Mouse (Mus musculus) hindbrain, embryonic 14.5 days (tissue): ENCODE data around the gene Tsen2. TPM values are rescaled to one million over a fixed set of nuclear protein-coding genes. Genes with fewer than 3 reads are reported as not detected.

Experiments used
- ATAC-seq: fragments of 200-750 bp; cut with Nextera tagmentation; 2 replicates; pipeline ENCODE4 v1.8.0; 2017; ENCODE audit warnings: moderate number of reproducible peaks, mild to moderate bottlenecking, moderate TSS enrichment, moderate library complexity; ENCODE audit not compliant: low FRiP score
- DNase-seq: peaks from one replicate; pipeline ENCODE4 v3.0.0-alpha.2; 2015; ENCODE audit warnings: low spot score
- H3K27ac ChIP-seq: fragments of 300-500 bp; sonication (generic); 2 replicates; pipeline ENCODE4 v1.5.1; 2014; ENCODE audit warnings: mild to moderate bottlenecking, moderate library complexity
- H3K27me3 ChIP-seq: fragments of 300-500 bp; sonication (generic); 2 replicates; pipeline ENCODE4 v1.6.1; 2014; ENCODE audit warnings: mild to moderate bottlenecking, low read length, mixed read lengths; ENCODE audit not compliant: control insufficient read depth, insufficient read depth
- H3K36me3 ChIP-seq: fragments of 300-500 bp; sonication (generic); replicated peaks from 2 replicates; pipeline ENCODE4 v1.6.1; 2014; ENCODE audit not compliant: control insufficient read depth, insufficient read depth
- H3K4me1 ChIP-seq: fragments of 300-500 bp; sonication (generic); replicated peaks from 2 replicates; pipeline ENCODE4 v1.6.1; 2014; ENCODE audit warnings: antibody characterized with exemption, low read length, mixed read lengths; ENCODE audit not compliant: control insufficient read depth, insufficient read depth
- H3K4me2 ChIP-seq: fragments of 300-500 bp; sonication (generic); replicated peaks from 2 replicates; pipeline ENCODE4 v1.6.1; 2014; ENCODE audit warnings: mild to moderate bottlenecking, moderate library complexity
- H3K4me3 ChIP-seq: fragments of 300-500 bp; sonication (generic); replicated peaks from 2 replicates; pipeline ENCODE4 v1.5.1; 2014; ENCODE audit warnings: mild to moderate bottlenecking, low read length
- H3K9ac ChIP-seq: fragments of 300-500 bp; sonication (generic); 2 replicates; pipeline ENCODE4 v1.6.1; 2014
- H3K9me3 ChIP-seq: fragments of 300-500 bp; sonication (generic); 2 replicates; pipeline ENCODE4 v1.6.1; 2016; ENCODE audit warnings: low read length; ENCODE audit not compliant: control insufficient read depth
- WGBS: fragments of 180-500 bp; shearing (Covaris S2); extraction: QIAGEN DNeasy Blood & Tissue Kit; methylation state at CpG from one replicate; pipeline ENCODE4 v1.1.7; 2014; 5-methylcytosine and 5-hydroxymethylcytosine counted together
- polyA plus RNA-seq: library from polyadenylated mRNA; unstranded; fragments of >200 nt; fragmentation: Nextera tagmentation; extraction: Ambion mirVana; gene quantifications from 2 replicates; pipeline ENCODE4 v1.2.1, GENCODE M21; 2014

Gene Tsen2
- polyA plus RNA-seq, 1 experiment from 2014 or later: 31.9 TPM

DNA sequence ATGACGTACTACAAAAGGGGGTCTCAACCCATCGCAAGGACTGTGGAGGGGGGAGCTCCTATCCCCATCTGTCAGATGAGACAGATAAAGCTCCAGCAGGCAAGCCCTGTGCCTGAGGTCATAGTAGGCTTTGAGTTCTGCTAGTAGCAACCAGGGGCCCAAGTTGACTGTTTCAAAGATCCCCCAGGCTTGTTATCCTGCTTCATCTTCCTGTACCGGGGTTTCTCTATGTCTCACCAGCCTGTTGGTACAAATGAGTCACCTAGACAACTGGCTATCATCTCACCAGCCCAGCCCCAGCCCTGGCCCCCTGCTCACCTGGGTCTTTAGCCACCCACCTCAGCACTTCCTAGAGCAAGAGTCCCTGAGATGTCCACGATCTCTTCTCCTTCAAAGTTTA is 16.1 kb upstream of the Tsen2 start:
- H3K9me3 ChIP-seq: no peaks in the 10 kb centered on the region
- H3K4me1 ChIP-seq: no peaks in the 10 kb centered on the region
- H3K4me2 ChIP-seq: no peak overlapping the region
- H3K4me3 ChIP-seq: no peak overlapping the region
- no peaks in the 10 kb centered on the region for H3K27me3 ChIP-seq
- no peaks in the 10 kb centered on the region for H3K36me3 ChIP-seq
- H3K27ac ChIP-seq: no peak overlapping the region
- DNase-seq (no peak), ATAC-seq (no peak)
- 89% methylated on average over 4 of the region's 4 CpGs for WGBS
- no peak overlapping the region for H3K9ac ChIP-seq

DNA sequence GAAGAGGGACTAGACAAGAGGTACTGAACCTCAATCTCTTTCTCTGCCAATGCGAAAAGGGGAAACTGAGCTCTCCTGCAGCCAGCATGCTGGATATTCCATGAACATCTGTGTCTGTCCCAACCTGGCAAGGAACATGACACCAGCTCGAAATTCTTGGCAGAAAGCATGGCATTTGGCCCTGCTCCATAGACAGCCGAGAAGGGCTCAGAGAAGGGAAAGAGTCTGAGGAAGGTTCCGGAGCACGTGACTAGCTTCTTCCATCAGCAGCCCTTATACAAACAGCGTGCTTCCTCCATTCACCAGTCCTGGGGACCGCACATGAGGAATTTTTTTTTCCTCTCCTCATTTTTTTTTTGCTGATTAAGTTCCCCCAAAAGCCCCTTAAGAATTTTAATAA is 9.8 kb upstream of the Tsen2 start:
- ATAC-seq (no peak), DNase-seq (peak; percentile 28)
- H3K9ac ChIP-seq: no peak overlapping the region
- H3K36me3 ChIP-seq: no peaks in the 10 kb centered on the region
- no peaks in the 10 kb centered on the region for H3K27me3 ChIP-seq
- H3K4me1 ChIP-seq: no peaks in the 10 kb centered on the region
- no peak overlapping the region for H3K27ac ChIP-seq
- no peak overlapping the region for H3K4me2 ChIP-seq
- H3K9me3 ChIP-seq: no peaks in the 10 kb centered on the region
- 79% methylated on average over 7 of the region's 7 CpGs for WGBS
- no peak overlapping the region for H3K4me3 ChIP-seq

DNA sequence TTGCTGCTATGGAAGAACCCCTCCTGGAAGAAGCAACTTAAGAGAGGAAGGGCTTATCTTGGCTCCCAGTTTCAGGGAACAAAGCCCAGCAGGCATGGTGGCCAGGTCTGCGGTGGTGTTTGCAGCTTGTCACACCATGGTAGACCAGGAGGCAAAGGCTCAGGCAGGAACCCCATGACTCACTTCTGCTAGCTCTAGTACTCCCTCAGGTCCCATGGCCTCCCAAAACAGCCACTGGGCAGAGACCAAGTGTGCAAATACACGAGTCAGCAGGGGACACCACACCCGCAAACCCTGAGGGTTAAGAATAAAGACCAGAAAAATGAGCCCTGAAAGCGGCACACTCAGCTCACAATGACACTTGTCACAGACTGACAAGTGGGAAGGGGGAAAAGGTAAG is 8.3 kb upstream of the Tsen2 start:
- DNase-seq (no peak), ATAC-seq (no peak)
- WGBS: 53% methylated on average over 4 of the region's 4 CpGs

DNA sequence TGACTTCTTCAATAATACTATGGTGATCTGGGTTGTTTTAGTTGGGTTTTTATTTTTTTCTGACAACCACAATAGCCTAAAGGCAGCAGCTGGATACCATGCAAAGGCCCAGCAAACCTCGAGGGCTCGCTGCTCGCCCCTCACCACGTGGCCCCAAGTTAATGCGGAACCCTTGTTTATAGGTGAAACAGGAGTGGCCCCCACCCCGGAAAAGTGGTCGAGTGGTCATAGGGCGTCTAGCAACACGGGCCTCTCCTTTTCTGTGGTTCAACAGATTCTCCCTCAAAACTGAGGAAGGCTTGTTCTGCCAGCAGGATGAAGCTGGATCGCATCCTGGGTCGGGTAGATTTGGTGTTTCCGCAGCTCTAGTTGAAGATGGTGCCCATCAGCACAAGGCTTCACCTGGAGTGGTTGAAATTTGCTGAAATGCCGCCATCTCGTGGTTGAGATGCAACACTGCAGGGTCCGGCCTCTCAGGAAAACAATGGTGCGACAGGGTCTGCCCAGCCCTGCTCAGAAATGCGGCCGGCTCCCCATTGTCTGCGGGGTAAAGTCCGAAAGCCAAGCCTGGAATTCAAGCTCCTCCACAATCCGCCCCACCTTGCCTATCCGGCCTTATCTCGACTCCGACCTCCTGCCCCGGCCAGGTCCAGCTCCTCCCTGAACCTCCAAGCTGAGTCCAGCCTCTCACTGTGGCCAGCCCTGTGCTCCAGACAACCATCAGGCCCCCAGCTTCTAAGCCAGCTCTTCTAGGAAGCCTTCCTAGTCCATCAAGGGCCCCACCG is 5.6 kb upstream of the Tsen2 start:
- WGBS: 17% methylated on average over 26 of the region's 26 CpGs
- ATAC-seq: peak; percentile 93

More for the DNA sequence above, 8.3 kb upstream of the Tsen2 start:
- Histone ChIP-seq H3K27ac (no peak overlapping the region), H3K4me3 (no peak overlapping the region), H3K36me3 (no peaks in the 10 kb centered on the region), H3K9me3 (no peaks in the 10 kb centered on the region), H3K27me3 (no peaks in the 10 kb centered on the region), H3K4me2 (no peak overlapping the region), H3K4me1 (no peaks in the 10 kb centered on the region), H3K9ac (no peak overlapping the region)

DNA sequence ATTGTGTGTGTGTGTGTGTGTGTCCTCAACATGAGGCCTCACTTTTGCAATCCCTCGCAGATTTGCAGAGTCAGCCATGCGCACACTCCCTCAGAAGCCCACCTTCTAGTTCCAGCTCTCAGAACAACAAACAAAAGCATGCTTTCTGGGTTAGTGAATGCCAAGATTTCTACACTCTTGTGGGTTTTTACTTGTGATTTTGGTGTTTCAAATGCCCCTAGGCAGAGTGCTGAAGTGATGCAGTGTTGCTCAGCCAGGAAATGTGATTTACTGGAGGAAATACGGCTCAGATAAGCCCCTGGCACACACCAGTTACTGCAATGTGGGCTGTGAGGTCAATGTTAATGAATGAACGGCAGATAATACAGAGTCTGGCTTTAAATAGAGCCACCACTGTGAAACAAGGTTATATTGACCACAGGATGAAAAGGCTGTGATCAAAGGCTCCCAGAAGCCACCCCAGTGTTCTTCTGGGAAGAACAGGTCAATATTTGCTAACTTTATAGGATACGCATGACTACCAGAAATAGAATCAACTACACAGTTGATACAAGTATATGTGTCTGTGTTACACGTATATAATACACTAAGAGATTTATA is 2.7 kb upstream of the Tsen2 start:
- 64% methylated on average over 6 of the region's 6 CpGs for WGBS
- no peaks in the 10 kb centered on the region for H3K36me3 ChIP-seq
- H3K27me3 ChIP-seq: no peaks in the 10 kb centered on the region
- no peaks in the 10 kb centered on the region for H3K9me3 ChIP-seq
- no peak overlapping the region for H3K4me3 ChIP-seq
- peaks cover 11% of the 10 kb centered on the region for H3K4me1 ChIP-seq
- DNase-seq (no peak), ATAC-seq (no peak)
- no peak overlapping the region for H3K27ac ChIP-seq
- H3K4me2 ChIP-seq: no peak overlapping the region
- no peak overlapping the region for H3K9ac ChIP-seq

More for the DNA sequence above, 5.6 kb upstream of the Tsen2 start:
- H3K27ac ChIP-seq: no peak overlapping the region
- H3K9me3 ChIP-seq: no peaks in the 10 kb centered on the region
- H3K27me3 ChIP-seq: no peaks in the 10 kb centered on the region
- peak overlapping the region; percentile 72 for H3K9ac ChIP-seq
- H3K4me2 ChIP-seq: peak overlapping the region; percentile 56
- H3K36me3 ChIP-seq: no peaks in the 10 kb centered on the region
- peak overlapping the region; percentile 19 for H3K4me3 ChIP-seq
- H3K4me1 ChIP-seq: 0 out of 2 replicates have a peak, but pooled peaks cover 2% of the 10 kb centered on the region
- peak; percentile 89 for DNase-seq

DNA sequence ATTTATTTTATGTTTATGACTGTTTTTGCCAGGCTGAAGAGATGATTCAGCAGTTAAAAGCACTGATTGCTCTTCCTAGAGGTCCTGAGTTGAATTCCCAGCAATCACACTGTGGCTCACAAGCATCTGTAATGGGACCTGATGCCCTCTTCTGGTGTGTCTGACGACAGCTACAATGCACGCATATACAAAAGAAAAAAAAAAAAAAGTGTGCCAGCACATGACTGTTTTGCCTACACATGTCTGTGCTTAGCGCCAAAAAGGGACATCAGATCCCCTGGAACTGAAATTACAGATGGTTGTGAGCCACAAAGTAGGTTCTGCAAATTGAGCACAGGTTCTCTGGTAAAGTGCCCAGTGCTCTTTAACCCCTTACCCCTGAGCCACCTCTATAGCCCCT is 2.1 kb upstream of the Tsen2 start:
- WGBS: 73% methylated on average over 3 of the region's 3 CpGs
- Histone ChIP-seq H3K27ac (no peak overlapping the region), H3K36me3 (no peaks in the 10 kb centered on the region), H3K27me3 (no peaks in the 10 kb centered on the region), H3K4me1 (peaks cover 11% of the 10 kb centered on the region), H3K4me3 (no peak overlapping the region), H3K9me3 (no peaks in the 10 kb centered on the region), H3K4me2 (no peak overlapping the region), H3K9ac (no peak overlapping the region)
- DNase-seq: no peak
- no peak for ATAC-seq

DNA sequence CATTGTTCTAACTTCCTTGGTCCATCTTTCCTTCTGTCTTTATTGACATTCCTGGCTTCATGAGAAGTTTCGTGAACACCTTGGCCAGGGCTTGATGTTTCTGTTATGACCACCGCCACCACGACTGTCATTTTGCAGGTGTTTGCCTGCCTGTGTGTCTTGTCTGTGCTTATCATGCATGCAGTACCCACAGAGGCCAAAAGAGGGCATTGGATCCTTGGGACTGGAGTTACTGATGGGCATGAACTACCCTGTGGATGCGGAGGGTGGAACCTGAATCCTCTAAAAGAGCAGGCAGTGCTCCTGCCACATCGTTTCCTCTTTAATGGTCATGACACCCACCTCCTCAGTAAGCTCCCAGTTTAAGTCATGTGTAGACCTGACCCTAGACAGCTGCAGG is 1.8 kb downstream of the Tsen2 start:
- Histone ChIP-seq H3K36me3 (peaks cover 35% of the 10 kb centered on the region), H3K9ac (no peak overlapping the region), H3K4me3 (no peak overlapping the region), H3K4me1 (peaks cover 11% of the 10 kb centered on the region), H3K9me3 (no peaks in the 10 kb centered on the region), H3K27me3 (no peaks in the 10 kb centered on the region), H3K4me2 (no peak overlapping the region), H3K27ac (no peak overlapping the region)
- no peak for DNase-seq
- WGBS: 89% methylated on average over 5 of the region's 5 CpGs
- no peak for ATAC-seq

DNA sequence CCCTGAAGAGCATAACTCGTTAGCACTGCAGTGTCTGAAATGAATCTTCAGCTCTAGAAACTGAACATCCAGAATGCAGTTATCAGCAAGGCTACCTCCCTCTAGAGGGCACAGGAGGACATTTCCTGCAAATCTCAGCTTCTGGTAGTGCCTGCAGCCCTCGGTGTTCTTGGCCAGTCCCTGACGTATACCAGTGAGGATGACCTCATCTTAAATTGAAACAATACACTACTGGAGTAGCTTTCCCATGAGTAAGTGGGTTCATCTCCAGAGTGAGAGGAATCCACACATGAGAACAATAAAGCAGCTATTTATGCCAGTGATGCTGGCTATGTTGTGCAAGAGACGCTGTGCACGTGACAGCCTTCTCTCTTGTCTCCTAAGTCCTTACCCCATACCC is 11.0 kb downstream of the Tsen2 start:
- 86% methylated on average over 5 of the region's 5 CpGs for WGBS
- no peaks in the 10 kb centered on the region for H3K9me3 ChIP-seq
- DNase-seq (no peak), ATAC-seq (no peak)
- no peak overlapping the region for H3K4me3 ChIP-seq
- H3K4me1 ChIP-seq: no peaks in the 10 kb centered on the region
- no peak overlapping the region for H3K27ac ChIP-seq
- H3K27me3 ChIP-seq: no peaks in the 10 kb centered on the region
- no peak overlapping the region for H3K9ac ChIP-seq
- no peak overlapping the region for H3K4me2 ChIP-seq
- peaks cover 75% of the 10 kb centered on the region for H3K36me3 ChIP-seq

DNA sequence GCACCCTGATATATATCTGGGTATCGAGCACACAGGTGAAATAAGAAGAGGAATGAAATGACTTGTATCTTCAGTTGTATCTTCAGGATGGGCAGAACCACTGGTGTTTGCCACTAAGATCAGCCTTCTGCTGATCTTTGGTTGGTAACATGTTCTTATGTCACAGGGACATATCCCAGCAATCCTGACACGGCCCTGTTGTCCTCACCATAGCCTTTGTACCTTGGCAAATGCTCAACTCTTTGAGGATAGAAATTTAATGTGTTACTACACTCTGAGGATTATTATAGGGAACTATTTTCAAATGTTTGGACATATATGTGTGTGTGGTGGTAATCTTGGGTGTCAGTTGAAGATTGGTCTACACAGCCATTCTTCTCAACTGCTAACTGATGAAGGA is 13.7 kb downstream of the Tsen2 start:
- WGBS: 96% methylated on average over 2 of the region's 2 CpGs
- H3K36me3 ChIP-seq: peaks cover 76% of the 10 kb centered on the region
- ATAC-seq (no peak), DNase-seq (no peak)
- H3K27me3 ChIP-seq: no peaks in the 10 kb centered on the region
- H3K4me1 ChIP-seq: no peaks in the 10 kb centered on the region
- H3K27ac ChIP-seq: no peak overlapping the region
- H3K9me3 ChIP-seq: no peaks in the 10 kb centered on the region
- no peak overlapping the region for H3K9ac ChIP-seq
- H3K4me2 ChIP-seq: no peak overlapping the region
- H3K4me3 ChIP-seq: no peak overlapping the region
